Mouse (Mus musculus) midbrain, embryonic 10.5 days (tissue): ENCODE results near the gene Olfr76. TPM values are rescaled to one million over a fixed set of nuclear protein-coding genes. Genes with fewer than 3 reads are reported as not detected.

Source experiments
- polyA plus RNA-seq: library from polyadenylated mRNA; unstranded; fragments of >200 nt; fragmentation: Nextera tagmentation; extraction: Ambion mirVana; gene quantifications from 2 replicates; pipeline ENCODE4 v1.2.1, GENCODE M21; 2016

Gene Olfr76
- polyA plus RNA-seq, 1 experiment from 2014 or later, result not detected

Other genes with a start within 250 kb of the Olfr76 start
- not detected in 2 replicates for gene Olfr1419, start 248.1 kb downstream of the Olfr76 start, polyA plus RNA-seq
- gene Olfr1420, start 236.6 kb downstream of the Olfr76 start, polyA plus RNA-seq, result not detected in 2 replicates
- 23.5 and 24.3 TPM in 2 replicates for gene Patl1, start 210.8 kb downstream of the Olfr76 start, polyA plus RNA-seq
- 2.7 and 2.9 TPM in 2 replicates for gene Osbp, start 157.3 kb downstream of the Olfr76 start, polyA plus RNA-seq
- gene Olfr1423, start 81.9 kb downstream of the Olfr76 start, polyA plus RNA-seq, result 0.02 TPM in 1 of 2 replicates, not detected in the other
- not detected in 2 replicates for gene Olfr1424, start 60.5 kb downstream of the Olfr76 start, polyA plus RNA-seq
- not detected in 2 replicates for gene Olfr1425, start 45.5 kb downstream of the Olfr76 start, polyA plus RNA-seq
- not detected in 2 replicates for gene Olfr1426, start 31.2 kb downstream of the Olfr76 start, polyA plus RNA-seq
- not detected in 2 replicates for gene Olfr1427, start 19.9 kb downstream of the Olfr76 start, polyA plus RNA-seq
- gene Olfr1428, start 7.3 kb downstream of the Olfr76 start, polyA plus RNA-seq, result not detected in 2 replicates
- gene Olfr1555-ps1, start 46.9 kb upstream of the Olfr76 start, polyA plus RNA-seq, result not detected in 2 replicates
- gene Olfr1431, start 77.4 kb upstream of the Olfr76 start, polyA plus RNA-seq, result not detected in 2 replicates
- not detected in 2 replicates for gene Olfr1432, start 109.4 kb upstream of the Olfr76 start, polyA plus RNA-seq
- gene Olfr262, start 118.5 kb upstream of the Olfr76 start, polyA plus RNA-seq, result not detected in 2 replicates
- not detected in 2 replicates for gene Olfr235, start 137.8 kb upstream of the Olfr76 start, polyA plus RNA-seq
- not detected in 2 replicates for gene Olfr1434, start 156.7 kb upstream of the Olfr76 start, polyA plus RNA-seq
- gene Olfr1436, start 175.9 kb upstream of the Olfr76 start, polyA plus RNA-seq, result not detected in 2 replicates
- not detected in 2 replicates for gene Olfr1437, start 201.9 kb upstream of the Olfr76 start, polyA plus RNA-seq
- not detected in 2 replicates for gene Olfr1438-ps1, start 212.7 kb upstream of the Olfr76 start, polyA plus RNA-seq